21 mouse cellular contexts compared by ENCODE assay signal in the genomic region with DNA sequence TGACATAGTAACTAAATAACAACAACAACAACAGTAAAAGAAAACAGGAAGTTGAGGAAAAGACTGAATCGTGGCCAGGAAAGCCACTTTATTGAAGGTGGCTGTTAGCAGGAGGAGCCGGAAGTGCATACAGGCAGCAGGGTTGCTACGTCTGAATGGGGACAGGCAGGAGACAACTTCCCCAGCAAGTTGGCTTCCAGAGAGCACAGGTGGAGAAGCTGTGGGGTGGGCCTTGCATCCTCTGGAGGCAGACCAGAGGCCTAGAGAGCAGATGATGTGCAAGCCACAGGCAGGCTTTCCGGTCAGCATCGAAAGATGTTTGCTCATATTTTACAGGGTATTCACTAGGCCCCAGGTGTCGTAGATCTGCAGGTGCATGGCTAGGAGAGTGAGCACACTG.
DNase-seq lines count a peak whose midpoint lies in the region; ATAC-seq and TF ChIP-seq lines count a peak whose summit lies in the region.
"Had no signal": no experiment of that assay in that cellular context is flagged by ENCODE, and none has a peak within 500 bp of the region (broad histone marks: within the 10 kb centered on the region; RNA-seq: fewer than 3 reads in every experiment).

No protein-coding gene starts in this region.

- ATAC-seq in forebrain, embryonic 11.5 days (replicated peaks; ENCODE audit: low FRiP score), result no peak
- ATAC-seq: forebrain, embryonic 15.5 days; midbrain, embryonic 13.5 days had no signal

- no peaks in the 10 kb centered on the region for H3K9me3 ChIP-seq in forebrain, embryonic 10.5 days
- no peaks in the 10 kb centered on the region for H3K9me3 ChIP-seq in forebrain, embryonic 11.5 days (ENCODE audit: control insufficient read depth, low read length)
- H3K9me3 ChIP-seq: forebrain, embryonic 15.5 days; hindbrain, embryonic 15.5 days; limb, embryonic 13.5 days; megakaryocyte, embryonic 14.5 days; midbrain, embryonic 13.5 days; neural tube, embryonic 15.5 days; stomach, embryonic 15.5 days had no signal

- H3K79me2 ChIP-seq in liver, adult 2 months (ENCODE audit: control insufficient read depth, insufficient read depth, low read length), result no peaks in the 10 kb centered on the region

- no peaks in the 10 kb centered on the region for H3K27me3 ChIP-seq in forebrain, embryonic 10.5 days (ENCODE audit: poor library complexity, severe bottlenecking)
- no peaks in the 10 kb centered on the region for H3K27me3 ChIP-seq in forebrain, embryonic 11.5 days (ENCODE audit: control insufficient read depth, insufficient read depth, low read length)
- no peaks in the 10 kb centered on the region for H3K27me3 ChIP-seq in liver, adult 2 months (ENCODE audit: control insufficient read depth, insufficient read depth, low read length)
- H3K27me3 ChIP-seq: forebrain, embryonic 15.5 days; midbrain, embryonic 13.5 days had no signal

- DNase-seq in forebrain, embryonic 10.5 days (ENCODE audit: extremely low spot score, low spot score), result no peak
- no peak for DNase-seq in forebrain, embryonic 11.5 days (ENCODE audit: low spot score)
- DNase-seq in liver, adult 2 months (ENCODE audit: extremely low read depth, low read depth, low spot score), result peak; percentile 12
- DNase-seq in liver, result no peak
- peak; percentile 18 for DNase-seq in induced T-regulatory cell, adult 2 months (ENCODE audit: low read depth)
- DNase-seq in thymus, postnatal 14 days, result peak; percentile 57
- no peak for DNase-seq in cerebellum, adult 11 months
- no peak for DNase-seq in adrenal gland, postnatal 25 days
- DNase-seq: cerebellum, adult 9-10 months; cerebellum, postnatal 36 days; retina, postnatal 1 day; right cerebral cortex, postnatal 25 days had no signal

- H3K36me3 ChIP-seq in forebrain, embryonic 10.5 days (replicated peaks), result no peaks in the 10 kb centered on the region
- no peaks in the 10 kb centered on the region for H3K36me3 ChIP-seq in forebrain, embryonic 11.5 days (ENCODE audit: control insufficient read depth, insufficient read depth, low read length)
- no peaks in the 10 kb centered on the region for H3K36me3 ChIP-seq in liver, adult 2 months (ENCODE audit: control insufficient read depth, insufficient read depth, low read length)
- H3K36me3 ChIP-seq: forebrain, embryonic 15.5 days; hindbrain, embryonic 15.5 days; limb, embryonic 13.5 days; midbrain, embryonic 13.5 days; neural tube, embryonic 15.5 days; stomach, embryonic 15.5 days had no signal

- H3K4me2 ChIP-seq in forebrain, embryonic 11.5 days (ENCODE audit: low read depth, low read length, severe bottlenecking), result no peak overlapping the region
- H3K4me2 ChIP-seq: forebrain, embryonic 15.5 days; hindbrain, embryonic 15.5 days; limb, embryonic 13.5 days; midbrain, embryonic 13.5 days; neural tube, embryonic 15.5 days had no signal

- TF ChIP-seq CTCF in liver, adult 2 months (IDR thresholded peaks at IDR 0.05; ENCODE audit: low read depth, low read length), result no peak

- H3K9ac ChIP-seq in forebrain, embryonic 11.5 days (ENCODE audit: low read length), result no peak overlapping the region
- H3K9ac ChIP-seq in liver, adult 2 months (ENCODE audit: low read depth, low read length), result no peak overlapping the region
- H3K9ac ChIP-seq: forebrain, embryonic 15.5 days; hindbrain, embryonic 15.5 days; limb, embryonic 13.5 days; midbrain, embryonic 13.5 days; neural tube, embryonic 15.5 days; stomach, embryonic 15.5 days had no signal

- WGBS in forebrain, embryonic 10.5 days, result 90% methylated on average over 6 of the region's 6 CpGs
- 91% methylated on average over 6 of the region's 6 CpGs for WGBS in forebrain, embryonic 11.5 days
- 86% methylated on average over 6 of the region's 6 CpGs for WGBS in liver, adult 2 months

- no peak overlapping the region for H3K4me3 ChIP-seq in forebrain, embryonic 10.5 days
- no peak overlapping the region for H3K4me3 ChIP-seq in forebrain, embryonic 11.5 days (ENCODE audit: low read depth, low read length)
- H3K4me3 ChIP-seq in liver, adult 2 months (ENCODE audit: insufficient read depth, low read depth, low read length), result no peak overlapping the region
- H3K4me3 ChIP-seq: forebrain, embryonic 15.5 days; hindbrain, embryonic 15.5 days; layer of hippocampus, adult 2 months; left cerebral cortex, adult 2 months; limb, embryonic 13.5 days; megakaryocyte, embryonic 14.5 days; midbrain, embryonic 13.5 days; neural tube, embryonic 15.5 days; stomach, embryonic 15.5 days had no signal

- peaks cover 55% of the 10 kb centered on the region for H3K4me1 ChIP-seq in forebrain, embryonic 10.5 days
- peaks cover 24% of the 10 kb centered on the region for H3K4me1 ChIP-seq in forebrain, embryonic 11.5 days (replicated peaks; ENCODE audit: control insufficient read depth, insufficient read depth, low read length)
- peaks cover 27% of the 10 kb centered on the region for H3K4me1 ChIP-seq in liver, adult 2 months (ENCODE audit: control insufficient read depth, insufficient read depth, low read length)

- TF ChIP-seq POLR2A in liver, adult 2 months (IDR thresholded peaks at IDR 0.05; ENCODE audit: extremely low read depth, insufficient read depth, low read length), result no peak

- H3K27ac ChIP-seq in forebrain, embryonic 10.5 days, result peak overlapping the region; percentile 93
- no peak overlapping the region for H3K27ac ChIP-seq in forebrain, embryonic 11.5 days (ENCODE audit: low read depth, low read length)
- H3K27ac ChIP-seq in liver, adult 2 months (replicated peaks; ENCODE audit: insufficient read depth, low read depth, low read length), result peak overlapping the region; percentile 66
- H3K27ac ChIP-seq: forebrain, embryonic 15.5 days; hindbrain, embryonic 15.5 days; layer of hippocampus, adult 2 months; left cerebral cortex, adult 2 months; limb, embryonic 13.5 days; midbrain, embryonic 13.5 days; neural tube, embryonic 15.5 days had no signal

Comparison
In these comparisons a context has a peak if more than half of its experiments do, and no peak if none do; other contexts are left out.
1. DNase-seq: peak in liver, adult 2 months (single experiment), induced T-regulatory cell, adult 2 months (single experiment) and thymus, postnatal 14 days (single experiment); none in forebrain, embryonic 10.5 days (single experiment), forebrain, embryonic 11.5 days (single experiment), liver (single experiment), cerebellum, adult 11 months (single experiment) and adrenal gland, postnatal 25 days (single experiment).